Mouse (Mus musculus) layer of hippocampus, adult 9-10 months (tissue): ENCODE results near the gene Efcab6.
A peak's percentile ranks its signal among the peaks of the same experiment; 100 is the strongest.
"Not testable (repeated sequence)": the region's sequence is repeated elsewhere in the genome, so short reads cannot be mapped to it uniquely, and the experiment has no call there.

ENCODE experiments used
- DNase-seq: peaks from one replicate; pipeline ENCODE4 v3.0.0; 2022; ENCODE audit warnings: low spot score

Efcab6 gene

GRCm38 (mm10) chr15:84065140-84065539 is at the start of gene Efcab6:
Gene Efcab6 (minus strand): TSS chr15:84065379.
- no peak for DNase-seq

GRCm38 (mm10) chr15:84113873-84114272 is 48.7 kb upstream of the Efcab6 start:
- no peak for DNase-seq

- no peak for DNase-seq
These were observed 43.7 kb upstream of the Efcab6 start for GRCm38 (mm10) chr15:84108899-84109298.

GRCm38 (mm10) chr15:84105924-84106500 is 40.8 kb upstream of the Efcab6 start:
- no peak for DNase-seq

- no peak for DNase-seq
These were observed 40.1 kb upstream of the Efcab6 start, which contains the start of gene Sult4a1 for GRCm38 (mm10) chr15:84105105-84105923. Gene Sult4a1 (minus strand): TSS chr15:84105754.

- no peak for DNase-seq
These were observed 39.4 kb upstream of the Efcab6 start for GRCm38 (mm10) chr15:84104626-84105025.

GRCm38 (mm10) chr15:84097536-84097935 is 32.4 kb upstream of the Efcab6 start:
- not testable (repeated sequence) for DNase-seq

GRCm38 (mm10) chr15:84096051-84096450 is 30.9 kb upstream of the Efcab6 start:
- no peak for DNase-seq

- DNase-seq, result no peak
These were observed 29.7 kb upstream of the Efcab6 start for GRCm38 (mm10) chr15:84094921-84095320.

GRCm38 (mm10) chr15:84086775-84087174 is 21.6 kb upstream of the Efcab6 start:
- no peak for DNase-seq

GRCm38 (mm10) chr15:84086364-84086763 is 21.2 kb upstream of the Efcab6 start:
- no peak for DNase-seq

GRCm38 (mm10) chr15:84080069-84080468 is 14.9 kb upstream of the Efcab6 start:
- DNase-seq, result no peak

GRCm38 (mm10) chr15:84079519-84079918 is 14.3 kb upstream of the Efcab6 start:
- no peak for DNase-seq

- no peak for DNase-seq
These were observed 13.5 kb upstream of the Efcab6 start for GRCm38 (mm10) chr15:84078667-84079066.

GRCm38 (mm10) chr15:84077151-84077550 is 12.0 kb upstream of the Efcab6 start:
- DNase-seq, result no peak

GRCm38 (mm10) chr15:84074705-84075185 is 9.6 kb upstream of the Efcab6 start:
- no peak for DNase-seq

GRCm38 (mm10) chr15:84073911-84074704 is 8.9 kb upstream of the Efcab6 start:
- peak; percentile 45 for DNase-seq

GRCm38 (mm10) chr15:84073058-84073457 is 7.9 kb upstream of the Efcab6 start:
- no peak for DNase-seq

- peak; percentile 92 for DNase-seq
These were observed 7.0 kb upstream of the Efcab6 start for GRCm38 (mm10) chr15:84072226-84072625.

GRCm38 (mm10) chr15:84070116-84070676 is 5.0 kb upstream of the Efcab6 start:
- no peak for DNase-seq

GRCm38 (mm10) chr15:84069455-84070050 is 4.4 kb upstream of the Efcab6 start:
- no peak for DNase-seq

GRCm38 (mm10) chr15:84065701-84066100 is 522 bp upstream of the Efcab6 start:
- DNase-seq, result no peak
